Mouse (Mus musculus): Measurements from ENCODE around the gene Slc38a6. TPM values are rescaled to one million over a fixed set of nuclear protein-coding genes. Genes with fewer than 3 reads are reported as not detected.

The Slc38a6 gene
- polyA plus RNA-seq, 2 experiments, result 13.1 to 37.6 TPM

DNA sequence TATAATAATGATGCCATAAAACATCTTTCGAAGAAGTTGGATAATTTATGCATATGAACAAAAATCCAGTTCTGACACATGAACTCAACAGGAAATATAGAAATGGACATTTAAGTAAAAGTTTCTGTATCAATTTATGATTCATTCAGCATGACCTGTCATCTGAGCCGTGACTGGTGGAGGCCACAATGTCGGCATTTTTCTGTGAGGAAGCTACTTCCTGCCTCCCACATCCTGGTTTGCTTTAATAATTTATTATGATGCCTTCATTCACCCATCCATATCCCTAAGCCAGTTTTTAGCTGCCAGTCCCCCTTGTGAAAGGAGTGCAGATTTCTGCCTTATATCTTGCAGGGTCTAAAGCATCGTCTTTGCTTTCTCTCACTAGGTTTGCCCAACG, 91.4 kb downstream of the Slc38a6 start:
- no peak overlapping the region for H3K27ac ChIP-seq (replicated peaks; ENCODE audit: low read depth, low read length)
- H3K9me3 ChIP-seq (ENCODE audit: control insufficient read depth, low read length), result no peaks in the 10 kb centered on the region
- DNase-seq (ENCODE audit: low spot score) (no peak), ATAC-seq (ENCODE audit: low FRiP score, low read depth) (no peak)
- peaks cover 11% of the 10 kb centered on the region for H3K4me1 ChIP-seq (ENCODE audit: control insufficient read depth, insufficient read depth, low read length)
- H3K36me3 ChIP-seq (ENCODE audit: control insufficient read depth, insufficient read depth, low read length), result no peaks in the 10 kb centered on the region
- no peak overlapping the region for H3K4me2 ChIP-seq (replicated peaks; ENCODE audit: low read depth, low read length, severe bottlenecking)
- H3K27me3 ChIP-seq (ENCODE audit: control insufficient read depth, insufficient read depth, low read length), result no peaks in the 10 kb centered on the region
- H3K9ac ChIP-seq (ENCODE audit: low read depth, low read length, severe bottlenecking), result no peak overlapping the region
- H3K4me3 ChIP-seq (replicated peaks; ENCODE audit: low read length), result no peak overlapping the region
- WGBS, result 87% methylated on average over 5 of the region's 5 CpGs
- TF ChIP-seq POLR2A (IDR thresholded peaks at IDR 0.05; ENCODE audit: borderline replicate concordance, extremely low read depth, insufficient read depth, insufficient read length), result no peak

DNA sequence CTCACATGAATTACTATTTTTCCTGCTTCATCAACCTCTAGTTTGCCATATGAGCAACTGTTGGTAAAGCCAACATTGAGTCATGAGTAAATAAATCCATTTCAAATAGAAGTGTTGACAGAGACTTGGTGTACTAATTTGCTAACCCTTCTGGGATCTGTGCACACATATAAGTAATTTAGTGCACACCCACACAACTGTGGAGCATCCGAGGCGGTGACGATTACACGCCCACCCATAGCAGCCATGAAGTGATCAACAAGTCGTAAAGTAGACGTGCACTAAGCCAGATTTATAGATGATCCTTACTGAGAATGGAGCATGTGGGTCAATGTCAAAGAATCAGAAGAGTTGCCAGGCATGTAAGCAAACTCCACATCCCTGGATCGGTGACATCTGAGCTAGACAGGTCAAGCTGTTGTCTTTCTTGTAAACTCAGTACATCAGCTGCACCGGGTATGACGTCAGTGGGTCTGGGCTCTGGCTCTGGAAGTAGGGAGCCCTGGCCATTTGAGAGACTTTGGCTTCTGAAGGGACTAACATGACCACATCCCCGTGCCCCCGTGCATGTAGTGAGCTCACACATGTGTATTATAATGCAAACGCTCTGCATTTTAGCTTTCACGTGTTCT, 92.3 kb downstream of the Slc38a6 start:
- DNase-seq (ENCODE audit: low spot score), result no peak
- no peak overlapping the region for H3K27ac ChIP-seq (replicated peaks; ENCODE audit: low read depth, low read length)
- H3K9ac ChIP-seq (ENCODE audit: low read depth, low read length, severe bottlenecking), result no peak overlapping the region
- no peaks in the 10 kb centered on the region for H3K27me3 ChIP-seq (ENCODE audit: control insufficient read depth, insufficient read depth, low read length)
- no peak for ATAC-seq (ENCODE audit: low FRiP score, low read depth)
- no peak overlapping the region for H3K4me2 ChIP-seq (replicated peaks; ENCODE audit: low read depth, low read length, severe bottlenecking)
- no peaks in the 10 kb centered on the region for H3K9me3 ChIP-seq (ENCODE audit: control insufficient read depth, low read length)
- no peak overlapping the region for H3K4me3 ChIP-seq (replicated peaks; ENCODE audit: low read length)
- WGBS, result 70% methylated on average over 13 of the region's 13 CpGs
- H3K36me3 ChIP-seq (ENCODE audit: control insufficient read depth, insufficient read depth, low read length), result no peaks in the 10 kb centered on the region
- TF ChIP-seq POLR2A (IDR thresholded peaks at IDR 0.05; ENCODE audit: borderline replicate concordance, extremely low read depth, insufficient read depth, insufficient read length), result no peak
- peaks cover 20% of the 10 kb centered on the region for H3K4me1 ChIP-seq (ENCODE audit: control insufficient read depth, insufficient read depth, low read length)

DNA sequence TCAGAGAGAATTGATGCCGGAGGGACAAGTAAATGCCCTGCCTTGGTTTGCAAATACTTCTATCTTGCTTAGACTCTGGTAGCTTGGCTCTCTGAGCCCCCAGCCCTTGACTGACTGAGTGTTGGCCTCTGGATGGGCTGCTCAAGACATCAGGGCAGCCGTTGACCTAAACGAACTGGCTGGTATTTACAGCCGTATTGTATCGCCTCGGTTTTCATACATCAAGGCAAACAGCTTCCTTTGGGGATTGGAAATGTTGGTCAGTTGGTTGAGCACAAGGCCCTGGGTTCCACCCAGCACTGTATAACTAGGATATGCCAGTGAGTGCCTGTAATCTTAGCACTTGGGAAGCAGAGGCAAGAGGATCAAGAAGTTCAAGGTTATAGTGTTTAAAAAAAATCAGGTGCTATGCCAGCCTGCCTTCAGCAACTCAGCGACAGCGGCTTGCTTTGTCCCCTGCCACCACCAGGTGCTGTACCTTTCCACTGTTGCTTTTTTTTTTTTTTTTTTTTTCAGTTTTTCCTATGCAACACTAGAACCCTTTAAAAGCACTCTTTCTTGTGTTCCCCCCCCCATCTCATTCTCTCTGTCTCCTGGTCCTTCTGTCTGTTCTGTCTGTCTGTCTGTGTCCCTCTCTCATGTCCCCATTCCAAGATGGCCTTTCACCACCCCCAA, 94.2 kb downstream of the Slc38a6 start:
- 62% methylated on average over 8 of the region's 8 CpGs for WGBS
- Histone ChIP-seq H3K27me3 (ENCODE audit: control insufficient read depth, insufficient read depth, low read length) (no peaks in the 10 kb centered on the region), H3K9ac (ENCODE audit: low read depth, low read length, severe bottlenecking) (no peak overlapping the region), H3K4me1 (ENCODE audit: control insufficient read depth, insufficient read depth, low read length) (peaks cover 26% of the 10 kb centered on the region), H3K4me3 (replicated peaks; ENCODE audit: low read length) (no peak overlapping the region), H3K9me3 (ENCODE audit: control insufficient read depth, low read length) (no peaks in the 10 kb centered on the region), H3K4me2 (replicated peaks; ENCODE audit: low read depth, low read length, severe bottlenecking) (no peak overlapping the region), H3K36me3 (ENCODE audit: control insufficient read depth, insufficient read depth, low read length) (no peaks in the 10 kb centered on the region), H3K27ac (replicated peaks; ENCODE audit: low read depth, low read length) (no peak overlapping the region)
- ATAC-seq (ENCODE audit: low FRiP score, low read depth), result no peak
- no peak for TF ChIP-seq POLR2A (IDR thresholded peaks at IDR 0.05; ENCODE audit: borderline replicate concordance, extremely low read depth, insufficient read depth, insufficient read length)
- no peak for DNase-seq (ENCODE audit: low spot score)

DNA sequence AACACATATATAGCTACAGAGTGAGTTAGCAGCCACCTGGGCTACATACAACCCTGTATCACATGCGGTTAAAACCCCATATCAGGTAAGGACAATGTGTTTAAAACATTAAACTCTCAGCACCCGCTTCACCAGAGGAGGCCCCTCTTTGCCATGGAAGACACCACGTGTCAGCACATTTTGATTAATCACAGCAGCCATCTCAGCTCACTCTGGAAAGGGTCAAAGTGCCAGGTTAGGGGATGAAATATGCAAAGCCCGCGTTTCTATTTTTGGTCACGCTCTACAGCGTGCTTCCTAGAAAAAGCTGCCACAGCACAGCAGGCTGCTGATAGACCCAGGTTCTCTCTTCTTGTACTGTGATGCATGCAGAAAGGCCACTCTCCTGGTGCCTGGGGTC, 94.9 kb downstream of the Slc38a6 start:
- TF ChIP-seq POLR2A (IDR thresholded peaks at IDR 0.05; ENCODE audit: borderline replicate concordance, extremely low read depth, insufficient read depth, insufficient read length), result no peak
- WGBS, result 65% methylated on average over 7 of the region's 7 CpGs
- Histone ChIP-seq H3K27me3 (ENCODE audit: control insufficient read depth, insufficient read depth, low read length) (no peaks in the 10 kb centered on the region), H3K9me3 (ENCODE audit: control insufficient read depth, low read length) (no peaks in the 10 kb centered on the region), H3K9ac (ENCODE audit: low read depth, low read length, severe bottlenecking) (no peak overlapping the region), H3K27ac (replicated peaks; ENCODE audit: low read depth, low read length) (no peak overlapping the region), H3K36me3 (ENCODE audit: control insufficient read depth, insufficient read depth, low read length) (no peaks in the 10 kb centered on the region), H3K4me3 (replicated peaks; ENCODE audit: low read length) (no peak overlapping the region), H3K4me1 (ENCODE audit: control insufficient read depth, insufficient read depth, low read length) (peaks cover 26% of the 10 kb centered on the region), H3K4me2 (replicated peaks; ENCODE audit: low read depth, low read length, severe bottlenecking) (no peak overlapping the region)
- ATAC-seq (ENCODE audit: low FRiP score, low read depth), result no peak
- no peak for DNase-seq (ENCODE audit: low spot score)

DNA sequence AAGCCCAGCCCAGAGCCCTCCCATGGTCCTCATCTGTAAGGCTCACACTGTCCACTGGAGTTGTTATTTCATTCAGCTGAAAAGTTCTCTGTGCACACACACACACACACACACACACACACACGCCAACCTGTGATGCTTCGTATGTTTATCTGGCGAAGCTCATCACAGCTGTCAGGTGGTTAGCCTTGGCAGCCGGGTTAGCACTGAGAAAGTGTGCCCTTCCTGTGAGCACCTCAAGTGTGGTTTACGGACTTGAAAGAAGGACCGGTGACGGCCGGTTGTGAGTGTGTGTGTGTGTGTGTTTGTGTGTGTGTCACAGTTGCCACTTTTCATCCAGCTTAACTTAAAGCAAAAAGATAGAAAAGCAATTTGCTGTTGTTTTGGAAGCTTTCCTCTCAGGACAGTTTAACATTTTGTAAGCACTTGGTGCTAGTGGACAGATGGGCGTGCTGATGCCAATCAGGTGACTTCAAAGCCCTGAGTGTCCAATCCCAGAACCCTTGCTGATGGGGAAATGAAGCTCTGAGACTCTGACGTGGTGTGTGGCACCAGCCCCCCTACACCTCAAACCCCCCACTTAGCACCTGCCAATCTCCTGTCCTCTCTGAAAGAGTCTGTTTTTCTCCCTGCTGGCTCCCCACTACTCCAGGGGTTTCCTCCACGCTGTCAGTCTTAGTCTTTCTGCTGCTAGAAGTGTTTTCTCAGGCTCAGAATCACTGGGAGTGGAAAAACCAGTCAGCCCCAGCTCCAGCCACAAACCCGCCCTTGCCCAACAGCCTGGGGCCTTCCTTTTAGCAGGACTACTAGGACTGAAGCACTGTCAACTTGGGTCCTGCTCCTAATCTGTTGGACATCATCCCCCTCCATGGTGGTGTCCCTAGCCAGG, 96.0 kb downstream of the Slc38a6 start:
- ATAC-seq (ENCODE audit: low FRiP score, low read depth) (no peak), DNase-seq (ENCODE audit: low spot score) (no peak)
- Histone ChIP-seq H3K9ac (ENCODE audit: low read depth, low read length, severe bottlenecking) (no peak overlapping the region), H3K27me3 (ENCODE audit: control insufficient read depth, insufficient read depth, low read length) (no peaks in the 10 kb centered on the region), H3K4me3 (replicated peaks; ENCODE audit: low read length) (no peak overlapping the region), H3K27ac (replicated peaks; ENCODE audit: low read depth, low read length) (0 out of 2 replicates have a peak overlapping the region, but pooled peaks have one; percentile 19), H3K4me1 (ENCODE audit: control insufficient read depth, insufficient read depth, low read length) (peaks cover 26% of the 10 kb centered on the region), H3K9me3 (ENCODE audit: control insufficient read depth, low read length) (no peaks in the 10 kb centered on the region), H3K36me3 (ENCODE audit: control insufficient read depth, insufficient read depth, low read length) (no peaks in the 10 kb centered on the region), H3K4me2 (replicated peaks; ENCODE audit: low read depth, low read length, severe bottlenecking) (no peak overlapping the region)
- no peak for TF ChIP-seq POLR2A (IDR thresholded peaks at IDR 0.05; ENCODE audit: borderline replicate concordance, extremely low read depth, insufficient read depth, insufficient read length)
- 82% methylated on average over 12 of the region's 12 CpGs for WGBS
